Mouse (Mus musculus) myocyte (in vitro differentiated cells): Measurements from ENCODE around the gene Tmprss3.

Experiments
- CEBPB ChIP-seq: IDR thresholded peaks from 2 replicates; pipeline ENCODE4 v1.6.1; 2011; ENCODE audit warnings: mild to moderate bottlenecking, moderate library complexity; ENCODE audit not compliant: poor library complexity, insufficient read depth, severe bottlenecking
- E2F4 ChIP-seq: IDR thresholded peaks from one replicate; pipeline ENCODE4 v1.6.1; 2011; ENCODE audit warnings: mild to moderate bottlenecking, control low read depth, moderate library complexity; ENCODE audit not compliant: insufficient read depth
- MAX ChIP-seq: IDR thresholded peaks from one replicate; pipeline ENCODE4 v1.6.1; 2011; ENCODE audit warnings: low read depth, mild to moderate bottlenecking, control low read depth
- MYOD1 ChIP-seq, 3 experiments: IDR thresholded peaks; one replicate each; pipeline ENCODE4 v1.6.1; 2011; ENCODE audit warnings: control low read depth in 2 of 3, low read depth in 2 of 3, mild to moderate bottlenecking in 2 of 3, moderate library complexity in 1 of 3; ENCODE audit not compliant: insufficient read length in 2 of 3, control insufficient read depth in 1 of 3
- MYOG ChIP-seq, 3 experiments: IDR thresholded peaks; one replicate each; pipeline ENCODE4 v1.6.1; 2011; ENCODE audit warnings: control low read depth in 2 of 3, low read depth in 2 of 3, mild to moderate bottlenecking in 2 of 3; ENCODE audit not compliant: insufficient read length in 2 of 3, control insufficient read depth in 1 of 3, insufficient read depth in 1 of 3
- POLR2A ChIP-seq: IDR thresholded peaks from one replicate; pipeline ENCODE4 v1.6.1; 2011; ENCODE audit warnings: low read depth, mild to moderate bottlenecking, control low read depth, moderate library complexity; ENCODE audit not compliant: insufficient read length
- POLR2AphosphoS2 ChIP-seq: IDR thresholded peaks from one replicate; pipeline ENCODE4 v1.6.1; 2011; ENCODE audit warnings: low read depth, control low read depth; ENCODE audit not compliant: insufficient read length
- REST ChIP-seq: IDR thresholded peaks from one replicate; pipeline ENCODE4 v1.6.1; 2011; ENCODE audit warnings: mild to moderate bottlenecking, control low read depth, moderate library complexity; ENCODE audit not compliant: insufficient read depth, insufficient read length
- SRF ChIP-seq: IDR thresholded peaks from one replicate; pipeline ENCODE4 v1.6.1; 2011; ENCODE audit warnings: low read depth; ENCODE audit not compliant: control insufficient read depth, insufficient read length
- TCF12 ChIP-seq: IDR thresholded peaks from one replicate; pipeline ENCODE4 v1.6.1; 2011; ENCODE audit warnings: mild to moderate bottlenecking, control low read depth; ENCODE audit not compliant: poor library complexity, insufficient read depth, severe bottlenecking
- TCF3 ChIP-seq: IDR thresholded peaks from one replicate; pipeline ENCODE4 v1.6.1; 2011; ENCODE audit warnings: low read depth, control low read depth; ENCODE audit not compliant: insufficient read length
- USF1 ChIP-seq: IDR thresholded peaks from one replicate; pipeline ENCODE4 v1.6.1; 2011; ENCODE audit warnings: low read depth, mild to moderate bottlenecking, control low read depth, moderate library complexity

DNA sequence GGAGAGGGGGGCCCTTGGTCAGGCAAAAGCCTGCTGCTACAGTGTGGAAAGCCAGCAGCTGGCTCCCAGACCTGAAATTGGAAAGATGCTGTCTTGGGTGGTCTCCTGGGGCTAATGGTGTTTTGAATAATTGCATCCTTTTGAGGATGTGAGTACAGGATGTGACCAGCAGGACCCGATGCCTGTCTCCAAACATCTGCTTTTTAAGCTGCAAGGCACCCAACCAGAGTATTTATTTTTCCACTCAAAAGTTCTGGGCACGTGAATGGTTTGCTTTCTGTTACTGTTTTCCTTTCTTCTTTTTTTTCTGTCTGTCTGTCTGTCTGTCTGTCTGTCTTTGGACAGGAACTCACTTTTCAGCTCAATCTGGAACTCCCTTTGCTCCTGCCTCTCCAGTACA is 6.1 kb downstream of the Tmprss3 start:
- no peak for TF ChIP-seq POLR2A
- TF ChIP-seq REST: no peak
- no peak for TF ChIP-seq CEBPB
- no peak for TF ChIP-seq POLR2AphosphoS2
- no peak for TF ChIP-seq MYOD1 (IDR thresholded peaks at IDR 0.05; ENCODE audit: control insufficient read depth in 1 of 3, insufficient read length in 2 of 3, low read depth in 2 of 3)
- no peak for TF ChIP-seq TCF3
- no peak for TF ChIP-seq SRF
- no peak for TF ChIP-seq MAX
- TF ChIP-seq TCF12: no peak
- no peak for TF ChIP-seq E2F4
- TF ChIP-seq USF1: no peak
- no peak for TF ChIP-seq MYOG (IDR thresholded peaks at IDR 0.05; ENCODE audit: control insufficient read depth in 1 of 3, insufficient read depth in 1 of 3, insufficient read length in 2 of 3, low read depth in 2 of 3)
